Mouse (Mus musculus) lung, postnatal 0 days (tissue): ENCODE data around the gene Gm44502.

ENCODE experiments used
- CTCF ChIP-seq: IDR thresholded peaks from 2 replicates; pipeline ENCODE4 v1.5.1; 2016; ENCODE audit warnings: antibody characterized with exemption, mild to moderate bottlenecking
- EP300 ChIP-seq: IDR thresholded peaks from 2 replicates; pipeline ENCODE4 v1.6.1; 2016; ENCODE audit warnings: antibody characterized with exemption, mild to moderate bottlenecking, control low read depth

GRCm38 (mm10) chr15:89377362-89377761 is 52.1 kb downstream of the Gm44502 start:
- TF ChIP-seq CTCF (no peak), EP300 (no peak)
